Mouse (Mus musculus) midbrain, embryonic 11.5 days (tissue): ENCODE data around the gene Ndufa4l2. TPM values are rescaled to one million over a fixed set of nuclear protein-coding genes. Genes with fewer than 3 reads are reported as not detected.

ENCODE experiments used
- ATAC-seq: fragments of 200-750 bp; cut with Nextera tagmentation; 2 replicates; pipeline ENCODE4 v1.8.0; 2017; ENCODE audit warnings: moderate TSS enrichment, moderate library complexity; ENCODE audit not compliant: low FRiP score
- DNase-seq: peaks from one replicate; pipeline ENCODE4 v3.0.0; 2015; ENCODE audit warnings: low spot score; ENCODE audit errors: missing footprints
- H3K27ac ChIP-seq: fragments of 300-500 bp; sonication (generic); 2 replicates; pipeline ENCODE4 v1.5.1; 2014; ENCODE audit warnings: low read depth, low read length
- H3K27me3 ChIP-seq: fragments of 300-500 bp; sonication (generic); 2 replicates; pipeline ENCODE4 v1.6.1; 2014; ENCODE audit warnings: mild to moderate bottlenecking, low read length, moderate library complexity, mixed read lengths; ENCODE audit not compliant: control insufficient read depth, insufficient read depth
- H3K36me3 ChIP-seq: fragments of 300-500 bp; sonication (generic); 2 replicates; pipeline ENCODE4 v1.6.1; 2014; ENCODE audit warnings: mild to moderate bottlenecking, low read length, moderate library complexity, mixed read lengths; ENCODE audit not compliant: control insufficient read depth, insufficient read depth
- H3K4me1 ChIP-seq: fragments of 300-500 bp; sonication (generic); 2 replicates; pipeline ENCODE4 v1.6.1; 2014; ENCODE audit warnings: low read length; ENCODE audit not compliant: control insufficient read depth, insufficient read depth
- H3K4me2 ChIP-seq: fragments of 300-500 bp; sonication (generic); 2 replicates; pipeline ENCODE4 v1.6.1; 2014; ENCODE audit warnings: mild to moderate bottlenecking, moderate library complexity
- H3K4me3 ChIP-seq: fragments of 300-500 bp; sonication (generic); 2 replicates; pipeline ENCODE4 v1.5.1; 2014; ENCODE audit warnings: low read depth, low read length
- H3K9ac ChIP-seq: fragments of 300-500 bp; sonication (generic); 2 replicates; pipeline ENCODE4 v1.6.1; 2014; ENCODE audit warnings: low read length
- H3K9me3 ChIP-seq: fragments of 300-500 bp; sonication (generic); 2 replicates; pipeline ENCODE4 v1.6.1; 2016; ENCODE audit warnings: low read length; ENCODE audit not compliant: control insufficient read depth
- WGBS: fragments of 180-500 bp; shearing (Covaris S2); extraction: QIAGEN DNeasy Blood & Tissue Kit; methylation state at CpG from one replicate; pipeline ENCODE4 v1.1.7; 2014; 5-methylcytosine and 5-hydroxymethylcytosine counted together
- polyA plus RNA-seq: library from polyadenylated mRNA; unstranded; fragments of >200 nt; fragmentation: Nextera tagmentation; extraction: Ambion mirVana; gene quantifications from 2 replicates; pipeline ENCODE4 v1.2.1, GENCODE M21; 2014

The Ndufa4l2 gene
- polyA plus RNA-seq, 1 experiment from 2014 or later: 3.6 TPM

GRCm38 (mm10) chr10:127508239-127508638 lies 6.5 kb upstream of the Ndufa4l2 start:
- peak; percentile 98 for DNase-seq
- Histone ChIP-seq H3K9ac (no peak overlapping the region; the same call in 1 of the 2 replicates), H3K4me1 (peaks cover 36% of the 10 kb centered on the region), H3K9me3 (no peaks in the 10 kb centered on the region), H3K4me2 (peak overlapping the region; percentile 66), H3K27me3 (peaks cover 40% of the 10 kb centered on the region), H3K36me3 (no peaks in the 10 kb centered on the region), H3K4me3 (no peak overlapping the region), H3K27ac (no peak overlapping the region)
- no peak for ATAC-seq
- WGBS: 1% methylated on average over 15 of the region's 15 CpGs

GRCm38 (mm10) chr10:127509051-127509836 lies 5.5 kb upstream of the Ndufa4l2 start:
- Histone ChIP-seq H3K4me3 (peak overlapping the region; percentile 40), H3K9ac (peak overlapping the region; percentile 48), H3K27me3 (peaks cover 50% of the 10 kb centered on the region), H3K9me3 (no peaks in the 10 kb centered on the region), H3K36me3 (no peaks in the 10 kb centered on the region), H3K27ac (peak overlapping the region; percentile 48), H3K4me1 (peaks cover 46% of the 10 kb centered on the region), H3K4me2 (peak overlapping the region; percentile 66)
- ATAC-seq (peak; percentile 75), DNase-seq (peak; percentile 100)
- under 1% methylated on average over 35 of the region's 35 CpGs for WGBS

GRCm38 (mm10) chr10:127509837-127510701 lies 4.7 kb upstream of the Ndufa4l2 start:
- H3K4me2 ChIP-seq: peak overlapping the region; percentile 66
- 4% methylated on average over 17 of the region's 17 CpGs for WGBS
- ATAC-seq: no peak
- peak overlapping the region; percentile 40 for H3K4me3 ChIP-seq
- peaks cover 53% of the 10 kb centered on the region for H3K4me1 ChIP-seq
- DNase-seq: peak; percentile 89
- H3K27me3 ChIP-seq: peaks cover 58% of the 10 kb centered on the region
- H3K36me3 ChIP-seq: no peaks in the 10 kb centered on the region
- H3K9ac ChIP-seq: 0 out of 2 replicates have a peak overlapping the region, but pooled peaks have one; percentile 4
- peak overlapping the region; percentile 48 for H3K27ac ChIP-seq
- no peaks in the 10 kb centered on the region for H3K9me3 ChIP-seq

GRCm38 (mm10) chr10:127510895-127511617 lies 3.7 kb upstream of the Ndufa4l2 start:
- peaks cover 60% of the 10 kb centered on the region for H3K27me3 ChIP-seq
- ATAC-seq: no peak
- H3K4me2 ChIP-seq: peak overlapping the region; percentile 72
- DNase-seq: peak; percentile 89
- no peaks in the 10 kb centered on the region for H3K36me3 ChIP-seq
- H3K9ac ChIP-seq: peak overlapping the region; percentile 62
- peak overlapping the region; percentile 22 for H3K27ac ChIP-seq
- H3K4me1 ChIP-seq: peaks cover 63% of the 10 kb centered on the region
- H3K9me3 ChIP-seq: no peaks in the 10 kb centered on the region
- 7% methylated on average over 11 of the region's 11 CpGs for WGBS
- peak overlapping the region; percentile 34; the same call in 1 of the 2 replicates for H3K4me3 ChIP-seq

- peak overlapping the region; percentile 72 for H3K4me2 ChIP-seq
- DNase-seq: peak; percentile 94
- peaks cover 60% of the 10 kb centered on the region for H3K27me3 ChIP-seq
- peak overlapping the region; percentile 34 for H3K4me3 ChIP-seq
- no peaks in the 10 kb centered on the region for H3K36me3 ChIP-seq
- H3K9ac ChIP-seq: peak overlapping the region; percentile 62
- under 1% methylated on average over 43 of the region's 46 CpGs for WGBS
- peak overlapping the region; percentile 62 for H3K27ac ChIP-seq
- ATAC-seq: peak; percentile 10
- H3K9me3 ChIP-seq: no peaks in the 10 kb centered on the region
- peaks cover 70% of the 10 kb centered on the region for H3K4me1 ChIP-seq
Measured at GRCm38 (mm10) chr10:127511634-127512306, 3.0 kb upstream of the Ndufa4l2 start.

- Histone ChIP-seq H3K4me2 (peak overlapping the region; percentile 72), H3K36me3 (no peaks in the 10 kb centered on the region), H3K9ac (peak overlapping the region; percentile 62), H3K27me3 (peaks cover 60% of the 10 kb centered on the region), H3K27ac (peak overlapping the region; percentile 62), H3K4me3 (peak overlapping the region; percentile 34), H3K9me3 (no peaks in the 10 kb centered on the region), H3K4me1 (peaks cover 75% of the 10 kb centered on the region)
- ATAC-seq: no peak
- no peak for DNase-seq
- WGBS: 4% methylated on average over 7 of the region's 7 CpGs
Measured at GRCm38 (mm10) chr10:127512307-127512666, 2.5 kb upstream of the Ndufa4l2 start.

GRCm38 (mm10) chr10:127512813-127513212 lies 2.0 kb upstream of the Ndufa4l2 start:
- peaks cover 75% of the 10 kb centered on the region for H3K4me1 ChIP-seq
- peak overlapping the region; percentile 34 for H3K4me3 ChIP-seq
- H3K27ac ChIP-seq: peak overlapping the region; percentile 64
- peaks cover 2% of the 10 kb centered on the region for H3K36me3 ChIP-seq
- peak overlapping the region; percentile 72 for H3K4me2 ChIP-seq
- H3K27me3 ChIP-seq: peaks cover 58% of the 10 kb centered on the region
- peak; percentile 100 for DNase-seq
- ATAC-seq: peak; percentile 56
- H3K9me3 ChIP-seq: no peaks in the 10 kb centered on the region
- H3K9ac ChIP-seq: peak overlapping the region; percentile 62; the same call in 1 of the 2 replicates
- under 1% methylated on average over 27 of the region's 27 CpGs for WGBS

GRCm38 (mm10) chr10:127513501-127514091 lies 1.2 kb upstream of the Ndufa4l2 start:
- peaks cover 69% of the 10 kb centered on the region for H3K4me1 ChIP-seq
- peaks cover 54% of the 10 kb centered on the region for H3K27me3 ChIP-seq
- H3K9me3 ChIP-seq: no peaks in the 10 kb centered on the region
- under 1% methylated on average over 15 of the region's 16 CpGs for WGBS
- peak overlapping the region; percentile 12; the same call in 1 of the 2 replicates for H3K4me3 ChIP-seq
- H3K9ac ChIP-seq: peak overlapping the region; percentile 45
- ATAC-seq (peak; percentile 20), DNase-seq (peak; percentile 95)
- peak overlapping the region; percentile 34 for H3K4me2 ChIP-seq
- peaks cover 4% of the 10 kb centered on the region for H3K36me3 ChIP-seq
- peak overlapping the region; percentile 64 for H3K27ac ChIP-seq
